Mouse (Mus musculus) retina, embryonic 14.5 days (tissue): Measurements from ENCODE around the gene Olfr1191-ps1.
"Not testable (repeated sequence)": the region's sequence is repeated elsewhere in the genome, so short reads cannot be mapped to it uniquely, and the experiment has no call there.

Experiments
- DNase-seq: peaks from one replicate; pipeline ENCODE4 v3.0.0-alpha.2; 2015; ENCODE audit warnings: low spot score

Gene Olfr1191-ps1

GRCm38 (mm10) chr2:88640242-88640641 lies at the start of gene Olfr1191-ps1:
Olfr1191-ps1 (plus strand) TSS chr2:88640542.
- not testable (repeated sequence) for DNase-seq

- no peak for DNase-seq
These were observed 7.9 kb downstream of the Olfr1191-ps1 start, which contains the start of gene Olfr1192-ps1 for GRCm38 (mm10) chr2:88648209-88648608. Olfr1192-ps1 (plus strand) TSS chr2:88648509.

- DNase-seq = not testable (repeated sequence)
These were observed 35.0 kb downstream of the Olfr1191-ps1 start, which contains the start of gene Olfr1193 for GRCm38 (mm10) chr2:88675328-88675727. Olfr1193 (plus strand) TSS chr2:88675628.

GRCm38 (mm10) chr2:88689087-88689486 lies 48.7 kb downstream of the Olfr1191-ps1 start, which contains the start of gene Olfr1195:
Olfr1195 (minus strand) TSS chr2:88689187.
- DNase-seq = no peak
